Mouse (Mus musculus): ENCODE measurements around the gene Dedd2.

GRCm38 (mm10) chr7:25261896-25262295 is 41.5 kb upstream of the Dedd2 start:
- TF ChIP-seq IRF4 (IDR thresholded peaks at IDR 0.05; ENCODE audit: low read depth, low read length) (no peak), CTCF (conservative IDR thresholded peaks at IDR 0.05 in 1 of 2, IDR thresholded peaks at IDR 0.05 in 1 of 2; ENCODE audit: low read depth in 2 of 2, low read length in 2 of 2) (no peak), TBP (conservative IDR thresholded peaks at IDR 0.05; ENCODE audit: low read depth, low read length) (no peak), ELF1 (IDR thresholded peaks at IDR 0.05; ENCODE audit: low read depth, low read length) (no peak), E2F4 (IDR thresholded peaks at IDR 0.05; ENCODE audit: insufficient replicate concordance, low read depth, low read length) (no peak), RAD21 (IDR thresholded peaks at IDR 0.05; ENCODE audit: low read depth, low read length) (no peak), CHD2 (IDR thresholded peaks at IDR 0.05; ENCODE audit: low read length) (no peak), POLR2A (IDR thresholded peaks at IDR 0.05; ENCODE audit: low read depth, low read length) (no peak), UBTF (IDR thresholded peaks at IDR 0.05; ENCODE audit: low read depth, low read length) (no peak), NRF1 (IDR thresholded peaks at IDR 0.05; ENCODE audit: low read depth, low read length) (no peak)
